8 mouse cellular contexts compared by ENCODE assay signal in genomic region chr19:14635213-14635928, GRCm38 (mm10). TPM values are rescaled to one million over a fixed set of nuclear protein-coding genes. Genes with fewer than 3 reads are reported as not detected.
DNase-seq lines count a peak whose midpoint lies in the region; TF ChIP-seq lines count a peak whose summit lies in the region.

No protein-coding gene starts in this region.

- DNase-seq in frontal cortex, postnatal 36 days (ENCODE audit: low spot score in 2 of 2) = peak; percentile 5 to 9
- no peak for DNase-seq in frontal cortex, postnatal 14 days (ENCODE audit: low spot score in 2 of 2)
- peak; percentile 5 for DNase-seq in thymus, postnatal 25 days
- DNase-seq in thymus, adult 2 months = no peak
- DNase-seq in kidney, postnatal 25 days = peak; percentile 14 to 46
- no peak for DNase-seq in MN1 (ENCODE audit: low spot score)
- DNase-seq in urinary bladder, postnatal 10 days (ENCODE audit: low spot score) = no peak
- no peak for DNase-seq in ovary, postnatal 36 days (ENCODE audit: low spot score)

- no peaks in the 10 kb centered on the region for H3K27me3 ChIP-seq in thymus, adult 2 months (ENCODE audit: control insufficient read depth, insufficient read depth, low read length)

- peaks cover 5% of the 10 kb centered on the region for H3K4me1 ChIP-seq in thymus, adult 2 months (replicated peaks; ENCODE audit: control insufficient read depth, insufficient read depth, low read length)

- 33% methylated on average over 10 of the region's 10 CpGs for WGBS in thymus, adult 2 months

- H3K27ac ChIP-seq in thymus, adult 2 months (ENCODE audit: control insufficient read depth, insufficient read depth, low read length) = no peak overlapping the region

- no peak for TF ChIP-seq POLR2A in thymus, adult 2 months (IDR thresholded peaks at IDR 0.05; ENCODE audit: control insufficient read depth, extremely low read depth, insufficient read depth, low read length, poor library complexity)

- H3K36me3 ChIP-seq in thymus, adult 2 months (ENCODE audit: control insufficient read depth, insufficient read depth, low read length) = no peaks in the 10 kb centered on the region

- H3K4me3 ChIP-seq in thymus, adult 2 months (ENCODE audit: control insufficient read depth, insufficient read depth, low read length) = no peak overlapping the region

- no peak for TF ChIP-seq CTCF in thymus, adult 2 months (IDR thresholded peaks at IDR 0.05; ENCODE audit: borderline replicate concordance, control insufficient read depth, extremely low read depth, insufficient read depth, low read length, poor library complexity)

RNA-seq across cellular contexts. Expression of gene Tle4, which starts 37.5 kb away (rescaled TPM):
- polyA plus RNA-seq in thymus, adult 2 months (2012; rRNA removed) = 17.2 and 17.8 TPM in 2 replicates

Comparison
In these comparisons a context has a peak if more than half of its experiments do, and no peak if none do; other contexts are left out.
1. DNase-seq: peak in frontal cortex, postnatal 36 days (2 of 2), thymus, postnatal 25 days (single experiment) and kidney, postnatal 25 days (2 of 2); none in frontal cortex, postnatal 14 days (0 of 2), thymus, adult 2 months (single experiment), MN1 (single experiment), urinary bladder, postnatal 10 days (single experiment) and ovary, postnatal 36 days (single experiment).